Mouse (Mus musculus) erythroblast, embryonic 14.5 days (primary cell): Measurements from ENCODE around the gene Pgc. TPM values are rescaled to one million over a fixed set of nuclear protein-coding genes. Genes with fewer than 3 reads are reported as not detected.
A peak's percentile ranks its signal among the peaks of the same experiment; 100 is the strongest.

Source experiments
- H3K27me3 ChIP-seq: 2 replicates; pipeline ENCODE4 v1.6.1; 2012; ENCODE audit warnings: inconsistent platforms; ENCODE audit not compliant: control insufficient read depth
- H3K36me3 ChIP-seq: 2 replicates; pipeline ENCODE4 v1.6.1; 2012; ENCODE audit warnings: mild to moderate bottlenecking, inconsistent platforms; ENCODE audit not compliant: control insufficient read depth
- H3K4me1 ChIP-seq: 2 replicates; pipeline ENCODE4 v1.6.1; 2012; ENCODE audit warnings: inconsistent platforms; ENCODE audit not compliant: control insufficient read depth
- H3K4me3 ChIP-seq: replicated peaks from 2 replicates; pipeline ENCODE3; 2012; ENCODE audit warnings: moderate library complexity, mild to moderate bottlenecking, inconsistent platforms
- H3K9me3 ChIP-seq: 2 replicates; pipeline ENCODE4 v1.6.1; 2012; ENCODE audit warnings: low read length, inconsistent platforms, mixed read lengths; ENCODE audit not compliant: control insufficient read depth
- GATA1 ChIP-seq: IDR thresholded peaks from 2 replicates; pipeline ENCODE4 v1.6.1; 2012; ENCODE audit warnings: low read length, inconsistent platforms, mixed read lengths
- TAL1 ChIP-seq: IDR thresholded peaks from 3 replicates; pipeline ENCODE4 v1.6.1; 2012; ENCODE audit warnings: low read length, inconsistent platforms, mixed read lengths
- polyA plus RNA-seq: library from polyadenylated mRNA; stranded (reverse); fragments of >175 nt; gene quantifications from 2 replicates; pipeline ENCODE4 v1.2.3, GENCODE M21; 2012

Gene Pgc
- polyA plus RNA-seq, 1 experiment = not detected

DNA sequence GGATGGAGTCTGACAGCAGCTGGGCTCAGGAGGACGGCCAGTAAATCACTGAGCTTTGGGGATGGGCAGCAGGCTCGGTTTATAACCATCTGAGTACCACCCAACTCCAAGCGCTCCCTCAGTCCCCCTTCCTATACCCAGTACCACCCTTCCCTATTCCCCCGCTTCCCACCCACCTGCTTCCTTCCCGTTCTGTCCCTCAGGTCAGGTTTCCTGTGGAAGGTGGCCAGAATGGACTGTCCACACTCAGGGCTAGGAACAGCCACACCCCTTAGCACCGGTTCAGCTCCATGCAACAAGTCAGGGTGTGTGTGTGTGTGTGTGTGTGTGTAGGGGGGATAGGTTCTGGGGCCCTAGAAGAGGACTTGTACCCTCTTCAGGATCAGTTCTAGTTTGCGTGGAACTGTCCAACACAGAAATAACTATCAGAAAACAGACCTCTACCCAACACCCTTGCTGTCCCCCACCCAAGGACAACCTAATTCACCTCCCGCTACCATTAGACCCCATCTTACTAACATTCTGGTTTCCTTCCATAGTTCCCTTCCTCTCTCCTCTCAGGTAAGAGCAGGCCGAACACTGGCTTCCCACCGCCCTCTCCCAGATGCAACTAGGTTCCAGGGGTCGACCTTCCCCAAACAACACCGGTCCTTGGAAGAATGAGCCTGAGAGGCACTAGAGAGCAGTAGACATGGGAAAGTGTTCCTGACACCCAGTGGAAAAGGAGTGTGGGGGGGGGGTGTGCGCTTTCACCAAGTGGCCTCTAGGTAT lies 32.8 kb upstream of the Pgc start:
- Histone ChIP-seq H3K4me3 (peak overlapping the region; percentile 63), H3K9me3 (no peaks in the 10 kb centered on the region), H3K4me1 (peaks cover 38% of the 10 kb centered on the region), H3K27me3 (peaks cover 65% of the 10 kb centered on the region), H3K36me3 (no peaks in the 10 kb centered on the region)
- TF ChIP-seq GATA1 = no peak
- no peak for TF ChIP-seq TAL1

- H3K9me3 ChIP-seq = no peaks in the 10 kb centered on the region
- peaks cover 34% of the 10 kb centered on the region for H3K4me1 ChIP-seq
- peaks cover 62% of the 10 kb centered on the region for H3K27me3 ChIP-seq
- H3K4me3 ChIP-seq = peak within 1 kb of the TSS; percentile 63
- no peaks in the 10 kb centered on the region for H3K36me3 ChIP-seq
- no peak for TF ChIP-seq TAL1
- TF ChIP-seq GATA1 = no peak
These were observed 32.4 kb upstream of the Pgc start, which contains the start of gene Gm21981 for GRCm38 (mm10) chr17:47694442-47694502. Gm21981 (minus strand) TSS chr17:47694455.

DNA sequence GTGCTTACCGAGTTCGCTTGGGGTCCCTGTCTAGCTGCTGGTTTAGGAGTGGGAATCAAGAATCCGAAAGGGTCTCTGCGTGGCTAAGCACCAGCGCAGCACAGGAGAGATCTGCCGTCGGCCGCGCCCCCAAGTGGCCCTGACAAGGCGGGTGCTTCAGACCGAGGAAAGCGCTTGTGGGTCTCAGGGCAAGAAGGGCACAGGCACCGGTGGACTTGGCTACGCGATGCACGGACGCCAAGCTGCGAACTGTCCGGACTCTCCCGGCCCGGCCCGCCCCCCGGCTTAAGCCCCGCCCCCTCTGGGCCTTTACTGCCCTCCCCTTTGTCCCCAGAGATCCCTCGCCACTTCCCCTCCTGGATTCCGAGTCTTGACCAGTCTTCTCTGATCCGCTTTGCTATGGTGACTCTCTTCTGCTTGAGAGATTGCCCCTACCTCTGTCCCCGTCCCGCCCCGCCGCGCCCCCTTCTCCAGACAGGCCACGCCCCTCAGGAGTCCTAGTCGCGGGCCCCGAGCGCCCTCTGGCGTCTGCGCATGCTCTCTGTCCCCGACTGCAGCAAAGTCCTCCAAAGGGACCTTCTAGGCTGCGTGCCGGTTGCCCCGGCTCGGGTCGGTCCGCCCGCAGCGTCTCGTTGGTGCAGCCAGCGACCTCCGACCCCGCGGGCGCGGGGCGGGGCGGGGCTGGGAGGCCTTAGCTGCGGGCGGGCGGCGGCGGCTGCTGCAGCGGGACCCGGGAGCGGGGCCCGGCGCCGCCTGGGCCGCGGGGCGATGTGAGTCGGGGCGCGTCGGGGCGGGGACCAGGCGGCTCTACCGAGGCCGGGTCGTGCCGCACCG lies 31.9 kb upstream of the Pgc start, which contains the start of gene Prickle4:
TSS of gene Prickle4 (minus strand) at position 234 of the 834 bp plus-strand sequence.
- Histone ChIP-seq H3K27me3 (peaks cover 61% of the 10 kb centered on the region), H3K4me1 (peaks cover 29% of the 10 kb centered on the region), H3K36me3 (no peaks in the 10 kb centered on the region; the same call in 1 of the 2 replicates), H3K4me3 (peak within 1 kb of the TSS; percentile 63), H3K9me3 (no peaks in the 10 kb centered on the region)
- TF ChIP-seq TAL1 (no peak), GATA1 (no peak)

DNA sequence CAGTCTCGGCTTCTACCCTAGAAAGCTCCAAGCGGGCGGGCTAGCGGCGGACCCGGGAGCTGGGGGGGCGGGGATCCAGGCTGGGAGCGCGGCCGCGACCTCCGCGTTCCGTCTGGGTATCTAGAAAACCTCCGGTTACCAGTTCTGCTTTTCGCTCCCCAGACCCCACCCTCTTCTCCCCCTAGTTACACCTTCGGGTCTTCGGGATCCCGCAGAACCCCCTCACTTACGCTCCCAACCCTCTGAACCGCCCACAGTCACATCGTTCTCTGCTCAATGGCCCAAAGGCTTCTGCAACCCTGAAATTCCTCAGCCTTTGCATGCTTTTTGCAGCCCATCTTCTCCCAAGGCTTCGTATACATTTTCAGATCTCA lies 31.3 kb upstream of the Pgc start:
- peaks cover 27% of the 10 kb centered on the region for H3K4me1 ChIP-seq
- peaks cover 60% of the 10 kb centered on the region for H3K27me3 ChIP-seq

GRCm38 (mm10) chr17:47698156-47698555 lies 28.5 kb upstream of the Pgc start:
- Histone ChIP-seq H3K4me3 (no peak overlapping the region), H3K27me3 (peaks cover 75% of the 10 kb centered on the region), H3K4me1 (peaks cover 23% of the 10 kb centered on the region), H3K9me3 (no peaks in the 10 kb centered on the region), H3K36me3 (peaks cover 10% of the 10 kb centered on the region; the same call in 1 of the 2 replicates)
- TF ChIP-seq TAL1 = no peak
- TF ChIP-seq GATA1 = no peak

More for the DNA sequence above, 31.3 kb upstream of the Pgc start:
- H3K36me3 ChIP-seq = no peaks in the 10 kb centered on the region; the same call in 1 of the 2 replicates
- peak overlapping the region; percentile 63 for H3K4me3 ChIP-seq
- H3K9me3 ChIP-seq = no peaks in the 10 kb centered on the region
- no peak for TF ChIP-seq TAL1
- TF ChIP-seq GATA1 = no peak

DNA sequence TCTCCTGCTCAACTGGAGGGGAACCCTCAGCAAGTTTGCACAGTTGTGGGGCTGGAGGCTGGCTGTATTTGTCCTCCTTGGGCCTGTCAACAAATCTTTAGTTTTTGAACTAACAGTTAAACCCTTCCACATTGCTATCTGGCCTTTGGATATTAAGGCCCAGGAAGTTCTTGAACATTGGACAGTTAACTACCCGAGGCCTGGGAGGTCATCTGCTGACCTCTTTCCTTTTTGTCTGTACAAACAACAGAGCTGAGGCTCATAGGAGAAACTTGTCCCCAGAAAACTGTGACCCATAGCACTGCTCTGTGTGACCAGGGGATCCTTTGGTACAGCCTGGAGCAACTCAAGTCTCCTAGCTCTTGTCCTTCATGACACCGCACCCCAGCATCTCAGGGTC lies 27.6 kb upstream of the Pgc start:
- Histone ChIP-seq H3K27me3 (peaks cover 74% of the 10 kb centered on the region), H3K9me3 (no peaks in the 10 kb centered on the region)

GRCm38 (mm10) chr17:47701793-47702192 lies 24.8 kb upstream of the Pgc start:
- no peaks in the 10 kb centered on the region for H3K9me3 ChIP-seq
- H3K36me3 ChIP-seq = peaks cover 10% of the 10 kb centered on the region; the same call in 1 of the 2 replicates
- H3K27me3 ChIP-seq = peaks cover 59% of the 10 kb centered on the region
- H3K4me1 ChIP-seq = no peaks in the 10 kb centered on the region
- TF ChIP-seq TAL1 (no peak), GATA1 (no peak)
- no peak overlapping the region for H3K4me3 ChIP-seq

More for the DNA sequence above, 27.6 kb upstream of the Pgc start:
- Histone ChIP-seq H3K4me1 (peaks cover 18% of the 10 kb centered on the region), H3K36me3 (peaks cover 10% of the 10 kb centered on the region; the same call in 1 of the 2 replicates), H3K4me3 (no peak overlapping the region)
- TF ChIP-seq GATA1 (no peak), TAL1 (no peak)

DNA sequence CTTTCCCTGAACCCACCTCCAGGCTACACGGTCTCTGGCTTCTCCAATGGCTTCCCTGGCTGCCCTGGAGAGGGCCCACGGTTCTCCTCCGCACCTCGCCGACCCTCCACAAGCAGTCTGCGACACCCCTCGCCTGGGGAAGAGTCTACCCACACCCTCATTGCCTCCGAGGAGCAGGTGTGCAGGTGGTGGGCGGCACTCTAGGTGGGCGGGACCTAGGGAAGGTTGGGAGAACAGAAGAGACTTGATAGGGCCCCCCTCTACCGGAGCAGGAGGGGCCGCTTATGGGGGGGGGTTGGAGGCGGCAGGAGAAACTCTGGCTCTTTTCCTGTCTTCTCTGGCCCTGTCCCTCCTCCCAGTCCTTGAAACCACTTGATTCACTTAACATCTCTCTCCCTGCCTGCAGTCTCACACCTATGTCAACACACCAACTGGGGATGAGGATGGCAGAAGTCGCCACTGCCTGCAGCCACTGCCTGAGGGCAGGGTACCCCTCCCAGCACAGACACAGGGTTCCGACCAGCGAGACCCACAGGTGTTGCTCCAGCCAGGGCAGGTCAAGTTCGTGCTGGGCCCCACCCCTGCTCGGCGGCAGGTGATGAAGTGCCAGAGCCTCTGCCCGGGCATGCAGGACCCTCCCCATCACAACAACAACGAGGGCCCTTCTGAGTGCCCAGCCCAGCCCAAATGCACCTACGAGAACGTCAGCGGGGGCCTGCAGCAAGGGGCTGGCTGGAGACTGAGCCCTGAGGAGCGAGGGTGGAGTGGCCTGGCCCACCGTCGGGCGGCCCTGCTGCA lies 23.9 kb upstream of the Pgc start:
- Histone ChIP-seq H3K9me3 (no peaks in the 10 kb centered on the region), H3K4me1 (no peaks in the 10 kb centered on the region), H3K36me3 (peaks cover 10% of the 10 kb centered on the region; the same call in 1 of the 2 replicates), H3K27me3 (peaks cover 49% of the 10 kb centered on the region), H3K4me3 (no peak overlapping the region)
- TF ChIP-seq TAL1 (no peak), GATA1 (no peak)

- H3K36me3 ChIP-seq = peaks cover 10% of the 10 kb centered on the region; the same call in 1 of the 2 replicates
- no peaks in the 10 kb centered on the region for H3K9me3 ChIP-seq
- no peak overlapping the region for H3K4me3 ChIP-seq
- no peaks in the 10 kb centered on the region for H3K4me1 ChIP-seq
- TF ChIP-seq GATA1 (no peak), TAL1 (no peak)
- peaks cover 43% of the 10 kb centered on the region for H3K27me3 ChIP-seq
These were observed 23.1 kb upstream of the Pgc start for GRCm38 (mm10) chr17:47703556-47703955.
